In genomic region chr12:87471421-87471963, GRCm38 (mm10) we compare ENCODE assay signal across 8 mouse cellular contexts. TPM values are rescaled to one million over a fixed set of nuclear protein-coding genes. Genes with fewer than 3 reads are reported as not detected.
DNase-seq lines count a peak whose midpoint lies in the region; ATAC-seq and TF ChIP-seq lines count a peak whose summit lies in the region.

No protein-coding gene starts in this region.

- peak; percentile 49 for DNase-seq in kidney, adult 2 months
- no peak for DNase-seq in kidney, postnatal 10 days
- peak; percentile 61 for DNase-seq in NIH3T3 (ENCODE audit: low read depth)
- no peak for DNase-seq in forebrain, embryonic 11.5 days (ENCODE audit: low spot score)
- DNase-seq in left cerebral cortex, adult 2 months (ENCODE audit: extremely low spot score in 1 of 2, low spot score in 2 of 2): peak in 1 of 2 experiments; percentile 32
- peak; percentile 12 for DNase-seq in midbrain, postnatal 0 days (ENCODE audit: low spot score)
- DNase-seq in adrenal gland, adult 2 months: no peak
- no peak for DNase-seq in ovary, postnatal 10 days (ENCODE audit: low spot score)

- WGBS in kidney, adult 2 months: under 1% methylated on average over 19 of the region's 19 CpGs
- under 1% methylated on average over 19 of the region's 19 CpGs for whole genome bisulfite sequencing in forebrain, embryonic 11.5 days
- WGBS in midbrain, postnatal 0 days: 0% methylated on average over 19 of the region's 19 CpGs

- no peak for TF ChIP-seq POLR2A in kidney, adult 2 months (IDR thresholded peaks at IDR 0.05; ENCODE audit: low read depth, low read length)

- peaks cover 9% of the 10 kb centered on the region for H3K4me1 ChIP-seq in kidney, adult 2 months (ENCODE audit: control insufficient read depth, insufficient read depth, low read length)
- no peaks in the 10 kb centered on the region; the same call in 1 of the 2 replicates for H3K4me1 ChIP-seq in forebrain, embryonic 11.5 days (replicated peaks; ENCODE audit: control insufficient read depth, insufficient read depth, low read length)
- peaks cover 4% of the 10 kb centered on the region; the same call in 1 of the 2 replicates for H3K4me1 ChIP-seq in midbrain, postnatal 0 days (ENCODE audit: insufficient read depth, low read length)

- peaks cover 6% of the 10 kb centered on the region; the same call in 1 of the 2 replicates for H3K36me3 ChIP-seq in kidney, adult 2 months (ENCODE audit: control insufficient read depth, insufficient read depth, low read length)
- H3K36me3 ChIP-seq in forebrain, embryonic 11.5 days (ENCODE audit: control insufficient read depth, insufficient read depth, low read length): no peaks in the 10 kb centered on the region; the same call in 1 of the 2 replicates
- 0 out of 2 replicates have a peak, but pooled peaks cover 5% of the 10 kb centered on the region for H3K36me3 ChIP-seq in midbrain, postnatal 0 days (ENCODE audit: insufficient read depth, low read length)

- intact Hi-C loops in left cerebral cortex, adult 2 months (cut with DNase I): no loop called here

- ATAC-seq in forebrain, embryonic 11.5 days (replicated peaks; ENCODE audit: low FRiP score): no peak
- ATAC-seq in midbrain, postnatal 0 days (ENCODE audit: low FRiP score): no peak

- H3K27ac ChIP-seq in kidney, adult 2 months (ENCODE audit: insufficient read depth, low read depth, low read length): peak overlapping the region; percentile 96
- H3K27ac ChIP-seq in forebrain, embryonic 11.5 days (ENCODE audit: low read depth, low read length): peak overlapping the region; percentile 46; the same call in 1 of the 2 replicates
- H3K27ac ChIP-seq in left cerebral cortex, adult 2 months: peak overlapping the region; percentile 98
- peak overlapping the region; percentile 93 for H3K27ac ChIP-seq in midbrain, postnatal 0 days (ENCODE audit: low read depth, low read length)

- no peaks in the 10 kb centered on the region for H3K9me3 ChIP-seq in forebrain, embryonic 11.5 days (ENCODE audit: control insufficient read depth, low read length)
- H3K9me3 ChIP-seq in midbrain, postnatal 0 days (ENCODE audit: low read length): no peaks in the 10 kb centered on the region

- H3K4me2 ChIP-seq in forebrain, embryonic 11.5 days (ENCODE audit: low read depth, low read length, severe bottlenecking): peak overlapping the region; percentile 68
- peak overlapping the region; percentile 56 for H3K4me2 ChIP-seq in midbrain, postnatal 0 days (ENCODE audit: low read depth, low read length, poor library complexity, severe bottlenecking)

- H3K27me3 ChIP-seq in kidney, adult 2 months (replicated peaks; ENCODE audit: control insufficient read depth, insufficient read depth, low read length): no peaks in the 10 kb centered on the region
- no peaks in the 10 kb centered on the region for H3K27me3 ChIP-seq in forebrain, embryonic 11.5 days (ENCODE audit: control insufficient read depth, insufficient read depth, low read length)
- no peaks in the 10 kb centered on the region for H3K27me3 ChIP-seq in midbrain, postnatal 0 days (ENCODE audit: insufficient read depth, low read length)

- H3K4me3 ChIP-seq in kidney, adult 2 months (ENCODE audit: insufficient read depth, low read depth, low read length): peak overlapping the region; percentile 89
- H3K4me3 ChIP-seq in forebrain, embryonic 11.5 days (ENCODE audit: low read depth, low read length): peak overlapping the region; percentile 77
- peak overlapping the region; percentile 87 for H3K4me3 ChIP-seq in left cerebral cortex, adult 2 months
- peak overlapping the region; percentile 80 for H3K4me3 ChIP-seq in midbrain, postnatal 0 days (ENCODE audit: low read depth, low read length)

- TF ChIP-seq CTCF in kidney, adult 2 months (conservative IDR thresholded peaks at IDR 0.05; ENCODE audit: insufficient read depth, insufficient read length, low read depth, low read length): no peak
- TF ChIP-seq CTCF in left cerebral cortex, adult 2 months (IDR thresholded peaks at IDR 0.05): no peak
- TF ChIP-seq CTCF in midbrain, postnatal 0 days (IDR thresholded peaks at IDR 0.05): no peak

- H3K9ac ChIP-seq in forebrain, embryonic 11.5 days (ENCODE audit: low read length): peak overlapping the region; percentile 95
- H3K9ac ChIP-seq in midbrain, postnatal 0 days (replicated peaks; ENCODE audit: low read length, poor library complexity, severe bottlenecking): peak overlapping the region; percentile 77

RNA-seq across cellular contexts. Expression of gene Snw1, which starts 0.6 kb away (rescaled TPM):
- polyA plus RNA-seq in kidney, adult 2 months (2012; rRNA removed): 10.5 and 13.6 TPM in 2 replicates
- 158 and 165 TPM in 2 replicates for polyA plus RNA-seq in forebrain, embryonic 11.5 days (2014; fragmentation: Nextera tagmentation; extraction: Ambion mirVana)
- total RNA-seq in left cerebral cortex, adult 2 months (2021): 10 to 100 TPM; 63.2 to 73.1 TPM
- 36.0 and 37.8 TPM in 2 replicates for total RNA-seq in midbrain, postnatal 0 days (2014; rRNA removed)
- polyA plus RNA-seq in midbrain, postnatal 0 days (2015; fragmentation: Nextera tagmentation; extraction: Ambion mirVana): 82.7 and 87.9 TPM in 2 replicates
- 10 to 100 TPM; 60.7 to 75.1 TPM for total RNA-seq in adrenal gland, adult 2 months (2021)
- 2.1 and 2.3 TPM in 2 replicates for polyA plus RNA-seq in adrenal gland, adult 2 months (2012; rRNA removed)

RNA-seq across cellular contexts. Expression of gene Gm5788, which starts 23.0 kb away (rescaled TPM):
- polyA plus RNA-seq in kidney, adult 2 months (2012; rRNA removed): not detected in 2 replicates
- polyA plus RNA-seq in forebrain, embryonic 11.5 days (2014; fragmentation: Nextera tagmentation; extraction: Ambion mirVana): not detected in 2 replicates
- total RNA-seq in left cerebral cortex, adult 2 months (2021): not detected
- not detected in 2 replicates for total RNA-seq in midbrain, postnatal 0 days (2014; rRNA removed)
- not detected in 2 replicates for polyA plus RNA-seq in midbrain, postnatal 0 days (2015; fragmentation: Nextera tagmentation; extraction: Ambion mirVana)
- not detected for total RNA-seq in adrenal gland, adult 2 months (2021)
- not detected in 2 replicates for polyA plus RNA-seq in adrenal gland, adult 2 months (2012; rRNA removed)

RNA-seq across cellular contexts. Expression of gene Alkbh1, which starts 27.7 kb away (rescaled TPM):
- 9.2 and 10.4 TPM in 2 replicates for polyA plus RNA-seq in kidney, adult 2 months (2012; rRNA removed)
- polyA plus RNA-seq in forebrain, embryonic 11.5 days (2014; fragmentation: Nextera tagmentation; extraction: Ambion mirVana): 54.8 and 56.8 TPM in 2 replicates
- 10 to 100 TPM; 19.0 to 19.6 TPM for total RNA-seq in left cerebral cortex, adult 2 months (2021)
- 20.3 and 28.7 TPM in 2 replicates for total RNA-seq in midbrain, postnatal 0 days (2014; rRNA removed)
- 31.5 and 36.8 TPM in 2 replicates for polyA plus RNA-seq in midbrain, postnatal 0 days (2015; fragmentation: Nextera tagmentation; extraction: Ambion mirVana)
- 10 to 100 TPM; 15.3 to 28.5 TPM for total RNA-seq in adrenal gland, adult 2 months (2021)
- polyA plus RNA-seq in adrenal gland, adult 2 months (2012; rRNA removed): 11.3 and 13.3 TPM in 2 replicates

RNA-seq across cellular contexts. Expression of gene Slirp, which starts 27.8 kb away (rescaled TPM):
- polyA plus RNA-seq in kidney, adult 2 months (2012; rRNA removed): 27.7 and 40.0 TPM in 2 replicates
- 271 and 294 TPM in 2 replicates for polyA plus RNA-seq in forebrain, embryonic 11.5 days (2014; fragmentation: Nextera tagmentation; extraction: Ambion mirVana)
- total RNA-seq in left cerebral cortex, adult 2 months (2021): 10 to 100 TPM; 85.9 to 91.9 TPM
- total RNA-seq in midbrain, postnatal 0 days (2014; rRNA removed): 38.9 and 58.2 TPM in 2 replicates
- polyA plus RNA-seq in midbrain, postnatal 0 days (2015; fragmentation: Nextera tagmentation; extraction: Ambion mirVana): 181 and 194 TPM in 2 replicates
- 100 to 1,000 TPM; 182 to 188 TPM for total RNA-seq in adrenal gland, adult 2 months (2021)
- polyA plus RNA-seq in adrenal gland, adult 2 months (2012; rRNA removed): 5.1 TPM in 2 replicates

RNA-seq across cellular contexts. Expression of gene Gm8300, which starts 42.6 kb away (rescaled TPM):
- not detected in 2 replicates for polyA plus RNA-seq in kidney, adult 2 months (2012; rRNA removed)
- not detected in 2 replicates for polyA plus RNA-seq in forebrain, embryonic 11.5 days (2014; fragmentation: Nextera tagmentation; extraction: Ambion mirVana)
- not detected for total RNA-seq in left cerebral cortex, adult 2 months (2021)
- not detected in 2 replicates for total RNA-seq in midbrain, postnatal 0 days (2014; rRNA removed)
- not detected in 2 replicates for polyA plus RNA-seq in midbrain, postnatal 0 days (2015; fragmentation: Nextera tagmentation; extraction: Ambion mirVana)
- not detected for total RNA-seq in adrenal gland, adult 2 months (2021)
- not detected in 2 replicates for polyA plus RNA-seq in adrenal gland, adult 2 months (2012; rRNA removed)

Comparison
In these comparisons a context has a peak if more than half of its experiments do, and no peak if none do; other contexts are left out.
1. DNase-seq: peak in kidney, adult 2 months (single experiment), NIH3T3 (single experiment) and midbrain, postnatal 0 days (single experiment); none in kidney, postnatal 10 days (single experiment), forebrain, embryonic 11.5 days (single experiment), adrenal gland, adult 2 months (single experiment) and ovary, postnatal 10 days (single experiment).
2. H3K27ac ChIP-seq: peak in every context shown above with its lines; median percentile 98 in left cerebral cortex, adult 2 months; 96 in kidney, adult 2 months; 93 in midbrain, postnatal 0 days; 46 in forebrain, embryonic 11.5 days.
3. Peak in every context shown above with its lines, with median percentiles within 50 percentile points of each other: H3K4me3 ChIP-seq.